Mouse (Mus musculus) G1E (cell line): ENCODE results near the gene Olfr924.

Experiments used
- CTCF ChIP-seq: IDR thresholded peaks from 2 replicates; pipeline ENCODE4 v1.5.1; 2012; ENCODE audit warnings: low read depth, low read length, inconsistent platforms, mixed read lengths
- GATA1 ChIP-seq: IDR thresholded peaks from 2 replicates; pipeline ENCODE4 v1.6.1; 2012; ENCODE audit warnings: borderline replicate concordance, low read length, inconsistent platforms, mixed read lengths
- POLR2AphosphoS5 ChIP-seq: IDR thresholded peaks from 2 replicates; pipeline ENCODE4 v1.6.1; 2012; ENCODE audit warnings: low read depth, low read length, inconsistent platforms; ENCODE audit not compliant: insufficient replicate concordance

GRCm38 (mm10) chr9:38815458-38815986 lies 28.7 kb upstream of the Olfr924 start:
- no peak for TF ChIP-seq CTCF
- no peak for TF ChIP-seq GATA1
- no peak for TF ChIP-seq POLR2AphosphoS5
